Mouse (Mus musculus) heart, adult 10 weeks (tissue): ENCODE data around the gene Ccdc182. TPM values are rescaled to one million over a fixed set of nuclear protein-coding genes. Genes with fewer than 3 reads are reported as not detected.

Experiments used
- polyA plus RNA-seq: library from polyadenylated mRNA; stranded (reverse); fragments of 350-450 nt; fragmentation: Illumina TruSeq; extraction: RNeasy Lipid Tissue Mini Kit (QIAGEN cat#74804); gene quantifications from one replicate; pipeline ENCODE4 v1.2.3, GENCODE M21; 2014; ENCODE audit warnings: low read depth, low replicate concordance

Ccdc182 gene
- not detected for polyA plus RNA-seq

GRCm38 (mm10) chr11:88293631-88294393 lies at the start of gene Ccdc182:
Ccdc182 (plus strand) TSS chr11:88294058.

Other genes with a start within 250 kb of the Ccdc182 start
- gene Srsf1, start 246.7 kb upstream of the Ccdc182 start, polyA plus RNA-seq: 146 TPM
- 43.0 TPM for gene Vezf1, start 225.8 kb upstream of the Ccdc182 start, polyA plus RNA-seq
- gene Cuedc1, start 196.0 kb upstream of the Ccdc182 start, polyA plus RNA-seq: 51.4 TPM
- gene Mrps23, start 89.7 kb upstream of the Ccdc182 start, polyA plus RNA-seq: 229 TPM